Mouse (Mus musculus): ENCODE measurements around the gene Uxs1. TPM values are rescaled to one million over a fixed set of nuclear protein-coding genes. Genes with fewer than 3 reads are reported as not detected.

Gene Uxs1
- total RNA-seq, 2 experiments from 2014 or later: 11.9 to 12.6 TPM

GRCm38 (mm10) chr1:43722459-43722858, 105.1 kb downstream of the Uxs1 start:
- DNase-seq: no peak

DNA sequence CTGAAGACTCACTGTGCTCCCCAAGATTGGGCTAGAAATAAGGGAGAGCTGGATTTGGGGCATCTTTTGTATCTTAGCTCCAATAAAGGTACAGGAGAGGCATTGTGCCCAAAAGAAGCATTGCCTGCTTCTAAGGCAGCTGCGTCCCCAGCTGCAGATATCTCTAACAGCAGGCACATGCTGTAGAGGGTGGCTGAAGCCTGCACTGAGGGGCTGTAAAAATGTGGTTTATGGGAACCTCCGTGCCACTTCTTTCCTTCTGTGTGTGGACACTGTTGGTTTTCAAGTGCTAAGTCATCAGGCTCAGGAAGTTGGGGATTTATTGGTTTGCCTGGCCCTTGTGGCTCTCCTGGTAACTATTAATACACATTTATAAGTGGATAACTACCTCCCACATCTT, 108.8 kb downstream of the Uxs1 start:
- DNase-seq: no peak

DNA sequence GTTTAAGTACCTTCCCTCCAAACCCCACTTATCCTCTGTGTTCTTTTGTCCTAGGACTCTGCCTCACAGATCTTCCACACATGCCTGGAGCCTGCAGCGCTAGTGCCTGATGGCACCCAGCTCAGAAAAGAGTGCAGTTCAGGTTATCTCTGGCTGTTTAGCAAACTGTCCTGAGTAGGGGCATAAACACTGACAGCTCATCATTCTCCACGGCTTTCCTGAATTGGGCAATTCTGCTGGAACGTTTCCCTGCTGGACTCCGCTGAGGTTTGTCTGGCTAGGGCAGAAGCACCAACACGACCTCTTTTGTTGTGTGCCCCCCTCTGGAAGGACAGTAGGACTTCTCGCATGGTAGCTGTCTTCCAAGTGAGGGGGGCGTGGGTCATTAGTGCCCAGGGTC, 109.6 kb downstream of the Uxs1 start:
- DNase-seq: peak; percentile 11

DNA sequence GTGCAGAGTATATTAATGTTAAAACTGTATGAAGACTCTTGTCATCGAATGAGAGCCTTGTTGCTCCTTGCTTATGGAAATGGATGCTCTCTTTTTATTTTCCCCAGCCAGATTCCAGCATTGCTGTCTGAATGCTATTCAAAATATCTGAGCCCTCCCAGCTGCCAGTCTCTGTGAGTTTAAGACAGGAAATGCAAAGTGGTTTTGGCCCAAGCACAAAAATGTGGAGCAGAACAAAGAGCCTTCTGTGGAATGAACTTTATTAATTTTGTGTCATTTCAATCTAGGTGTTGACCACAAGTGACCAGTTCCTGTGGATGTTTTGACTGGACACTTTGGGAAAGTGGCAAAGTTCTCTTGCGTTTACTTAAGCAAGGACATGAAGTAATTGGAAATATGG, 112.8 kb downstream of the Uxs1 start:
- peak in 1 of 2 experiments; percentile 15 for DNase-seq

GRCm38 (mm10) chr1:43698577-43699000, 129.0 kb downstream of the Uxs1 start:
- peak; percentile 49 to 75 for DNase-seq

Other genes starting within 250 kb of the Uxs1 start
- gene 1500015O10Rik, start 97.2 kb downstream of the Uxs1 start, total RNA-seq (2021): 1 to 10 TPM; 1.5 to 3.9 TPM
- 10 to 100 TPM; 43.5 to 43.9 TPM for gene Tpp2, start 105.8 kb upstream of the Uxs1 start, total RNA-seq (2021)
- gene Mettl21c, start 192.2 kb upstream of the Uxs1 start, total RNA-seq (2021): not detected
- gene Gm8251, start 234.1 kb upstream of the Uxs1 start, total RNA-seq (2021): not detected